Mouse (Mus musculus) neural tube, embryonic 14.5 days (tissue): ENCODE measurements around the gene Pik3c2g. TPM values are rescaled to one million over a fixed set of nuclear protein-coding genes. Genes with fewer than 3 reads are reported as not detected.
"Not testable (repeated sequence)": the region's sequence is repeated elsewhere in the genome, so short reads cannot be mapped to it uniquely, and the experiment has no call there.

Experiments
- ATAC-seq: fragments of 200-750 bp; cut with Nextera tagmentation; 2 replicates; pipeline ENCODE4 v1.8.0; 2017; ENCODE audit warnings: low read depth, mild to moderate bottlenecking, moderate TSS enrichment, moderate library complexity
- H3K27ac ChIP-seq: fragments of 300-500 bp; sonication (generic); 2 replicates; pipeline ENCODE4 v1.5.1; 2014; ENCODE audit warnings: low read depth, mild to moderate bottlenecking, control low read depth, low read length, moderate library complexity, mixed read lengths
- H3K27me3 ChIP-seq: fragments of 300-500 bp; sonication (generic); 2 replicates; pipeline ENCODE4 v1.6.1; 2014; ENCODE audit warnings: low read length; ENCODE audit not compliant: control insufficient read depth, insufficient read depth
- H3K36me3 ChIP-seq: fragments of 300-500 bp; sonication (generic); 2 replicates; pipeline ENCODE4 v1.6.1; 2014; ENCODE audit warnings: low read length, mixed read lengths; ENCODE audit not compliant: control insufficient read depth, insufficient read depth
- H3K4me1 ChIP-seq: fragments of 300-500 bp; sonication (generic); 2 replicates; pipeline ENCODE4 v1.6.1; 2014; ENCODE audit warnings: low read length; ENCODE audit not compliant: control insufficient read depth, insufficient read depth
- H3K4me2 ChIP-seq: fragments of 300-500 bp; sonication (generic); 2 replicates; pipeline ENCODE4 v1.6.1; 2014; ENCODE audit warnings: mild to moderate bottlenecking, low read depth, low read length, control low read depth
- H3K4me3 ChIP-seq: fragments of 300-500 bp; sonication (generic); 2 replicates; pipeline ENCODE4 v1.5.1; 2014; ENCODE audit warnings: low read depth, low read length, control low read depth, mixed read lengths
- H3K9ac ChIP-seq: fragments of 300-500 bp; sonication (generic); replicated peaks from 2 replicates; pipeline ENCODE4 v1.6.1; 2014; ENCODE audit warnings: low read depth, mild to moderate bottlenecking, control low read depth, low read length, mixed read lengths
- H3K9me3 ChIP-seq: fragments of 300-500 bp; sonication (generic); 2 replicates; pipeline ENCODE4 v1.6.1; 2016; ENCODE audit warnings: low read length; ENCODE audit not compliant: control insufficient read depth
- WGBS: fragments of 180-500 bp; shearing (Covaris S2); extraction: QIAGEN DNeasy Blood & Tissue Kit; methylation state at CpG from one replicate; pipeline ENCODE4 v1.1.7; 2014; 5-methylcytosine and 5-hydroxymethylcytosine counted together
- polyA plus RNA-seq: library from polyadenylated mRNA; unstranded; fragments of >200 nt; fragmentation: Nextera tagmentation; extraction: Ambion mirVana; gene quantifications from 2 replicates; pipeline ENCODE4 v1.2.1, GENCODE M21; 2014

Pik3c2g gene
- polyA plus RNA-seq, 1 experiment from 2014 or later, result 0.29 TPM

DNA sequence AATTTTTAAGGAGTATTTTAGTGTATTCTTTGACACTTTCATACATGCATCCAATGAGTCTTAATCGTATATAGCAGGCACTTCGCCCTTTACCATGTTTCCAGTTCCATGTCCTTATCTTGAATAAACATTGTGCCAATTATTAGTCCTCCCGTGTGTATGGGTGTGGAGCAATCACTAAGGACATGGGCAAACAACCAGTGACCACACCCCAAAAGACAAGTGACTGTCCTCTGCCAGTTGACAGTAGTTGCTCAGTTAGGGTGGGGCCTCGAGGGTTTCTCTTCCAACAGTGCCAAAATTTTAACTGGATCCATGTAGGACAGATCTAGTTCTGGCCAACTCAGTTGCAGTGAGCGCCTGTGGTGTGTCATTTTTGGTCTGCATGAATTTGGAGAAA is 341.7 kb downstream of the Pik3c2g start:
- no peak overlapping the region for H3K9ac ChIP-seq
- no peaks in the 10 kb centered on the region for H3K4me1 ChIP-seq
- H3K9me3 ChIP-seq, result no peaks in the 10 kb centered on the region
- ATAC-seq, result no peak
- no peak overlapping the region for H3K4me2 ChIP-seq
- H3K27ac ChIP-seq, result no peak overlapping the region
- no peak overlapping the region for H3K4me3 ChIP-seq
- no peaks in the 10 kb centered on the region for H3K27me3 ChIP-seq
- no peaks in the 10 kb centered on the region for H3K36me3 ChIP-seq
- WGBS, result 87% methylated on average over 5 of the region's 5 CpGs

DNA sequence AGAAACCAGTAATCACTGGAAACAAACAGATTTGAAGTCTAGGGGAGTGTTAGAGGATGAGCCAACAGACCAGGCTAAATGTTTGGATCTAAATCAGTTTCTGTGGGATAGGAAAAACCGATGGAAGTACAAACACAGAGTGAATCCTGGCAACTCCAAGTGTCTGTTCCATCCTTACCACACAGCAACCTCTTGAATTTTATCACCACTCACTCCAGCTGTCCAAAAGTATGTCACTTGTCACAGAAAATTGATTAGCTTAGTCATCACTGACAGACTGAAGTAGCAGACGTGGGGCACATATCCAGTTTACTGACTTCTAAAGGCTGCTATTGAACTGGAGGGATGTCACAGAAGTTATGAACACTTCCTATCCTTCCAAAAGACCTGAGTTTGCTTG is 347.8 kb downstream of the Pik3c2g start:
- H3K4me2 ChIP-seq, result no peak overlapping the region
- no peak overlapping the region for H3K9ac ChIP-seq
- H3K4me3 ChIP-seq, result no peak overlapping the region
- no peaks in the 10 kb centered on the region for H3K36me3 ChIP-seq
- WGBS, result 57% methylated on average over 2 of the region's 2 CpGs
- ATAC-seq, result no peak
- no peaks in the 10 kb centered on the region for H3K9me3 ChIP-seq
- H3K27me3 ChIP-seq, result no peaks in the 10 kb centered on the region
- no peaks in the 10 kb centered on the region for H3K4me1 ChIP-seq
- no peak overlapping the region for H3K27ac ChIP-seq

DNA sequence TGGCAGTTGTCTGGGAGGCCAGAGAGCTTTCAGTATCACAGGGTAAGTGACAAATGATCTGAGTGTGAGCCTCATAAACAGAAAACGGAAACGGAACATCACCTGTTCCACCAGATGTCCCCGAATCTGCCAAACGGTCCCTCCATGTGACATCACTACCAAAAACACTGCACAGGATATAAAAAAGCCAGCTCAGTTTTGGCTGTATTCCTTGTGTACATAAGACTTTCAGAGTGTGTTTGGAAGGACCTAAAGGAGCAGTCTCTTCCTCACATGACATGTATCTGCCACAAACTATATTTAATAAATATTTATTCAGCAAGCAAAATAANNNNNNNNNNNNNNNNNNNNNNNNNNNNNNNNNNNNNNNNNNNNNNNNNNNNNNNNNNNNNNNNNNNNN is 350.6 kb downstream of the Pik3c2g start:
- not testable (repeated sequence) for H3K9ac ChIP-seq, H3K36me3 ChIP-seq, H3K9me3 ChIP-seq, H3K4me2 ChIP-seq, H3K4me3 ChIP-seq, H3K27me3 ChIP-seq, ATAC-seq, H3K27ac ChIP-seq, H3K4me1 ChIP-seq
- 86% methylated on average over 4 of the region's 4 CpGs for WGBS

DNA sequence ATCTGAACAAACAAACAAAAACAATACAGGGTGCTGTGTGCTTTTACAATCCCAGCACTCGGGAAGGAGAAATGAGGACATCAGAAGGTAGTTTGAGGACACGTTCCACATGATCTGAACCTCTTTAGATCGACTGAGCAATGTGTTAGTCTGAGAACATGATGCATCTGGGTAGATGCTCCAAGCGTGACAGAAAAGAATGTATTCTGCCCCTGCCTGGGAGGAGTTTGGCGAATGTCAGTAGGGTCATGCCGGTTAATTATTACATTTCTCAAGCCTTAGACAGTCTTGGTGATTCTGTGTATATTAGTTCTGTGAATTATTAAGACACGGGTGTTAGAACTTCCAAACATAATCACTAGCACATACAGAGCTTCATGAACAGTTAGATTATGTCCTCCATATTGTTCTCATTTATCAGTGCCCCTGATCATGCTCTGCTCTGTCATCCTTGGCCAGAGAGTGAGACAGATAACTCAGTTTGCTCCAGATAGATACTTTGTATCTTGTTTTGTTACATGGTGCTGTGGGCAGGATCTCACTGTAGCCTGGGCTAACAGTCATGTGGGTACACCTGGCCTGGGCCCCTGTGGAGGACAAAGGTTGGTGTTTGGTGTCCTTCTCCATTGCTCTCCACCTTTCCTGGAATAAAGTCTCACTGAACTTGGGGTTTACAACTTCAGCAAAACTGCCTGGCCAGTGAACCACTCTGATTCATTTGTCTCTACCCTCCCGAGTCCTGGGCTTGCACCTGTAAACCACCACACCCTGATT is 360.3 kb downstream of the Pik3c2g start:
- Histone ChIP-seq H3K27ac (no peak overlapping the region), H3K4me2 (no peak overlapping the region), H3K27me3 (no peaks in the 10 kb centered on the region), H3K4me3 (no peak overlapping the region), H3K9ac (no peak overlapping the region), H3K9me3 (no peaks in the 10 kb centered on the region), H3K4me1 (no peaks in the 10 kb centered on the region), H3K36me3 (no peaks in the 10 kb centered on the region)
- 89% methylated on average over 8 of the region's 8 CpGs for WGBS
- ATAC-seq, result no peak

DNA sequence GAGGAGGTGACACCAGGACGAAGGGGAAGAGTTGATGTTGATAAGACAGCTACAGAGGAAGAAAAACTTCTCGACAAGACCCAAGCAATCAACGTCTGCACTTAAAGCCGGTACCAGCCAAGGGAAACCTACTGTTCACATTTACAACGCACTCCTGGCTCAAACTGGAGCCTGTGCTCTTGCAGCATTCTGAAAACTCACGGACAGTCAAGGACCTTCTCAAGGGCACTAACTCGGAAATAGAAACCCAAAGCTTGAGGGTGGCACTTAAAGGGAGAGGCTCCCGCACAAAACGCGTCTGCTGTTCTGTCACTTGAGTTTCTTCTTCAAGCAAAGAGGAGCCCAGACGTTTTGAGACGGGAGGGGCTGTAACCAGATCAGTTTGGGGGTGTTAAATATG is 366.6 kb downstream of the Pik3c2g start:
- WGBS, result 89% methylated on average over 12 of the region's 12 CpGs
- H3K4me3 ChIP-seq, result no peak overlapping the region

DNA sequence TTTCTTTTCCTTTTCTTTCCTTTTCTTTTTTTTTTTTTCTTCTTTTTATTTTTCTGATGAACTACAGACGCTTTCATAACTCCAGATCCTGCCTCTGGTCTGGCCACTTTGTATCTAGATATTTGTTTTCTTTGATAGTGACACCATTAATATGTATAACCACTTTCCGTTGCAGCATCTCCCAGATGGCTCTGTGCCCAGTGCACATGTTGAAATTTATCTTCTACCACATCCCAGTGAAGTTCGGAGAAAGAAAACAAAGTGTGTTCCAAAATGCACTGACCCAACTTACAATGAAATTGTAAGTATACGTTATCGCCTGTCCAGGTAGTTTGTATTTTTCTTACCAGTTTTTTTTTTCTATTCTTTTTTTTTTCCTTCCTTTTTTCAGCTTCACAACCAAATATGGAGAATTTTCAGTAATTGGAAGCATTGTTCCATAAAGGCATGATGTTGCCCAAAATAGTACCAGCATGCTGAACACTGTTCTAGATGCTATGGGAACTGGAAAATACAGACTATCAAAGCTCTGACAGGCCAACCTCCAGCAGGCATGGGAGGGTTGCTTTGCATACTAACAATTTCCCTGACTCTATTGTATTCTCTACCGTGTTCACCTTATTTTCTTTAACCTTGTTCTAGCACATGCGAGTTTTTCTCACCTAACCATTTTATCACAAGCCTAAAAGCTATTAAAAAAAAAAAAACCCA is 370.7 kb downstream of the Pik3c2g start:
- H3K4me2 ChIP-seq, result no peak overlapping the region
- H3K27ac ChIP-seq, result no peak overlapping the region
- H3K27me3 ChIP-seq, result no peaks in the 10 kb centered on the region
- 59% methylated on average over 7 of the region's 7 CpGs for WGBS
- no peak overlapping the region for H3K9ac ChIP-seq
- H3K9me3 ChIP-seq, result no peaks in the 10 kb centered on the region
- no peak overlapping the region for H3K4me3 ChIP-seq
- H3K36me3 ChIP-seq, result no peaks in the 10 kb centered on the region
- H3K4me1 ChIP-seq, result no peaks in the 10 kb centered on the region
- ATAC-seq, result no peak

More for the DNA sequence above, 366.6 kb downstream of the Pik3c2g start:
- Histone ChIP-seq H3K27ac (no peak overlapping the region), H3K9me3 (no peaks in the 10 kb centered on the region), H3K27me3 (no peaks in the 10 kb centered on the region), H3K4me2 (no peak overlapping the region), H3K4me1 (no peaks in the 10 kb centered on the region), H3K9ac (no peak overlapping the region), H3K36me3 (no peaks in the 10 kb centered on the region)
- no peak for ATAC-seq

DNA sequence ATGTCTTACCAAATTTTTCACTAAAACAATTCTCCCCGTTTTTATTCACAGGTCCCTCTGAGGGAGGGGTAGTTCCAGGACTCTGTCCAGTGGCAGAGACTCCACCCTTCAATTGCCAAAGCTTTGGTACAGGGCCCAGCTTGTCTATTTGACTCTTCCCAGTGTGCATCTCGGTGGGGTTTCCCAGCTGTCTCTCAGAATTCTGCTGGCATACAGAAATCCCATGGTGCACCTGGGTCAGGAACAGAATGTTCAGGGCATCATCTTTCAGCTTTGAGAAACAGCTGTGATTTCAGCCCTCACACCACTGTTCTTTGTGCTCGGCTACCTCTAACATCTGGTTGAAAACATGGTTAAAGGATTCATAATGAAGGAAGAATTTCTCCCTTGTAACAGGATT is 376.8 kb downstream of the Pik3c2g start:
- Histone ChIP-seq H3K9ac (no peak overlapping the region), H3K36me3 (no peaks in the 10 kb centered on the region), H3K4me1 (no peaks in the 10 kb centered on the region), H3K27me3 (no peaks in the 10 kb centered on the region), H3K27ac (no peak overlapping the region), H3K4me3 (no peak overlapping the region), H3K9me3 (no peaks in the 10 kb centered on the region), H3K4me2 (no peak overlapping the region)
- no peak for ATAC-seq
- WGBS, result 80% methylated on average over 3 of the region's 3 CpGs

DNA sequence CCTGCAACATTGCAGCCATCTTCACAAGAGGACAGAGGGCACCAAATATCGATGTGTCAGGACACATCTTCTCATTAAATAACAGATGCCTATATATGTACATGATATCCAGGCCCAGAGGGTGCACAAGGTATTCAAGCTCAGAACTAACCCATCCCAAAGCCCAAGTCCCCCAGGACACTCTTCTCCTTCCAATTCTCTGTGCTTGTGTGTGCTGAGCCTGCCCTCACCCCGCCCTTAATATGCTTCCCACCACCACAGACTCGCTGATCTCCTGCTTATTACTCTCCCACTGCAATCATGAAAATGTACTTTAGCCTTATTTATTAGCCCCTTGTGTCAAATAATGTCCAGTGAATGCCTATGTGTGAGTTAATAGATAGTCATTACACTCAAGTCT is 377.9 kb downstream of the Pik3c2g start:
- no peak overlapping the region for H3K4me3 ChIP-seq
- H3K27me3 ChIP-seq, result no peaks in the 10 kb centered on the region
- H3K9me3 ChIP-seq, result no peaks in the 10 kb centered on the region
- H3K4me1 ChIP-seq, result no peaks in the 10 kb centered on the region
- no peak overlapping the region for H3K4me2 ChIP-seq
- ATAC-seq, result peak; percentile 24; the same call in 1 of the 2 replicates
- no peak overlapping the region for H3K27ac ChIP-seq
- WGBS, result 59% methylated on average over 3 of the region's 3 CpGs
- H3K9ac ChIP-seq, result no peak overlapping the region
- H3K36me3 ChIP-seq, result no peaks in the 10 kb centered on the region

DNA sequence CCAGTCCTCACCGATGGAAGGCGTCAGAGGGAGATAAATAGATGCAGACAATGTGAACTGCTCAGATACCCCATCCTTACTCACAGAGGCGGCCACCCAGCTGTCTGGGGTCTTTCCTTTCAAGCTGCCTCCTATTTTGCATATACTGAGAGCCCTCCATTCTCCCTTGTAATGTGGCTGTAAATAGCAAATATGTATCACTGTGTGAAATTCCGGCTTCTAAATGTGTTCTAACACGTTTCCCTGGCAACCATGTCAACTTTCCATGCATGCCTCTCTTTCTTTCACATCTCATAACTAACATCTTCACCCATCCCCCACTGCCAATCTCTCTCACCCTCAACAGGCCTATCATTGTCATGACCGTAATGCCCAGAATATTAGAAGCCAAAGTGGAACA is 379.7 kb downstream of the Pik3c2g start:
- 32% methylated on average over 6 of the region's 6 CpGs for WGBS
- ATAC-seq, result no peak
- H3K4me3 ChIP-seq, result no peak overlapping the region

More for the DNA sequence above, 379.7 kb downstream of the Pik3c2g start:
- Histone ChIP-seq H3K9ac (no peak overlapping the region), H3K9me3 (no peaks in the 10 kb centered on the region), H3K4me2 (no peak overlapping the region), H3K27me3 (no peaks in the 10 kb centered on the region), H3K36me3 (no peaks in the 10 kb centered on the region), H3K27ac (no peak overlapping the region), H3K4me1 (no peaks in the 10 kb centered on the region)
